29 mouse cellular contexts compared by ENCODE assay signal in genomic region chr3:137429516-137429915, GRCm38 (mm10).
"Had no signal": no experiment of that assay in that cellular context is flagged by ENCODE, and none has a peak within 500 bp of the region (broad histone marks: within the 10 kb centered on the region; RNA-seq: fewer than 3 reads in every experiment).

No protein-coding gene starts in this region.

- H3K27ac ChIP-seq: limb, embryonic 10.5 days; limb, embryonic 12.5 days; limb, embryonic 13.5 days; limb, embryonic 15.5 days; liver, embryonic 12.5 days; liver, embryonic 13.5 days; liver, embryonic 14.5 days; liver, embryonic 15.5 days; lung, embryonic 15.5 days; macrophage; midbrain, embryonic 10.5 days; midbrain, embryonic 12.5 days; midbrain, embryonic 13.5 days; midbrain, embryonic 15.5 days had no signal

- ATAC-seq: liver, embryonic 12.5 days; liver, postnatal 0 days; lung, postnatal 0 days; midbrain, embryonic 13.5 days; midbrain, embryonic 15.5 days; midbrain, embryonic 16.5 days had no signal

- DNase-seq: left cerebral cortex, postnatal 4 days; liver; liver, embryonic 13.5 days; liver, postnatal 0 days; lung, adult 18-20 months; lung, adult 2 months; lung, embryonic 14.5 days; lung, postnatal 10 days; lung, postnatal 14 days; lung, postnatal 36 days; lung, postnatal 4 days; midbrain, embryonic 14.5 days had no signal

- H3K4me3 ChIP-seq: limb, embryonic 10.5 days; limb, embryonic 12.5 days; limb, embryonic 13.5 days; limb, embryonic 15.5 days; liver, embryonic 12.5 days; liver, embryonic 13.5 days; liver, embryonic 15.5 days; lung, embryonic 15.5 days; megakaryocyte, embryonic 14.5 days; midbrain, embryonic 10.5 days; midbrain, embryonic 12.5 days; midbrain, embryonic 13.5 days; midbrain, embryonic 15.5 days; myocyte had no signal
